Mouse (Mus musculus) gastrocnemius, adult 8-10 months (tissue): ENCODE data around the gene Plg. TPM values are rescaled to one million over a fixed set of nuclear protein-coding genes. Genes with fewer than 3 reads are reported as not detected.

Experiments
- DNase-seq, 2 experiments: peaks; one replicate each; pipeline ENCODE4 v3.0.0; 2022; ENCODE audit warnings: low spot score in 2 of 2
- total RNA-seq, 4 experiments: library from RNA; stranded (reverse); gene quantifications; 2 replicates each; pipeline ENCODE4 v1.2.4; 2022

The Plg gene
- under 1 TPM in 1 of 4 experiments, not detected in 3; 0.56 TPM for total RNA-seq

DNA sequence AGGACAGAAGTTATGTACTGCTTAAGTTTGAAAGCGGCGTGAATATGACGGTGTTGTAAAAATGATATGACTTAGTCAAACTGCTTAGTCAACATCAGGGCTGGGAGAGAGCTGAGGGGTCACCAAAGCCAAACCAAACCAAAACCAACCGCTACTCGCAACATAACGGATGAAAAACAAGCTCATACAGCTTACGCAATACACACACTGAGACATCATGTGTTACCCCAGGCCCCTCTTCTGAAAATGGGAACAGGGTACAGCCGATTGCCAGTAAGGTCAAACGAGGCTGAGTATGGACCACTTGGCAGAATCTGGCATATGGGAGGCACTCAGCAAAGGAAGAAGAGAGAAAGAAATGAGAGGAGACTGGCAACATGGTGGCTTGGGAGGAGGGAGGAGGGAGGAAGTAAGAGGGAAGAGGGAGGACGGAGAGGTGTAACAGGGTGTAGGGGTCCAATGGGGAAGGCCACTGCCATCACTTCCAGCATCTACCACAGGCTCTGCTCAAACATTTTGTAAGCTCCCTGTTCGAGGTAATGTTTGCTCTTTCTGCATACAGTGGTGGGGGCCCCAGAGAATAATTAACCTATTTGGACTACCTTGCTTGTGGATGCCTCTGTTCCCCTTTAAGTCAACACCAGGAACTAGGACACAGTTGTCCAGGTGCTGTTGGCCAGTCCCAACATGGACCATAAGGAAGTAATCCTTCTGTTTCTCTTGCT is at the start of gene Plg:
TSS of gene Plg (plus strand) at position 628 of the 725 bp plus-strand sequence.
- no peak for DNase-seq

DNA sequence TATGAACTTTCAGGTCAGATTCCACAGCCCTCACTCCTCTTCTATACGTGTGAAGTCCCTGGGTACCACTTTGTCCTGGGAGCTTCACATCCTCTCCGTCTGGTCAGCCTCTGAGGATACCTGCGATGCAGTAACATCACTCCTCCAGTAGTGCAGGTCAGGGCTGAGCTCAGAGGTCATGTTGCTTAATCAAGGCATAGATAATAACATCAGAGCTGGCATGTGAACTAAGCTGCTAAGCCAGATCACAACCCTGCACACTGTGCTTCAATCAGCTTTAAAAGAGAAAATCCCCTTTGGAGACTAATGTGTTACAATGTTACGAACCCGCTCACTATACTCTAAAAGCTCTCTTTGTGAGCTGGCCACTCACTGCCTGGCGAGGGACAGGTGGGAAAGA is 43.3 kb upstream of the Plg start:
- no peak for DNase-seq

DNA sequence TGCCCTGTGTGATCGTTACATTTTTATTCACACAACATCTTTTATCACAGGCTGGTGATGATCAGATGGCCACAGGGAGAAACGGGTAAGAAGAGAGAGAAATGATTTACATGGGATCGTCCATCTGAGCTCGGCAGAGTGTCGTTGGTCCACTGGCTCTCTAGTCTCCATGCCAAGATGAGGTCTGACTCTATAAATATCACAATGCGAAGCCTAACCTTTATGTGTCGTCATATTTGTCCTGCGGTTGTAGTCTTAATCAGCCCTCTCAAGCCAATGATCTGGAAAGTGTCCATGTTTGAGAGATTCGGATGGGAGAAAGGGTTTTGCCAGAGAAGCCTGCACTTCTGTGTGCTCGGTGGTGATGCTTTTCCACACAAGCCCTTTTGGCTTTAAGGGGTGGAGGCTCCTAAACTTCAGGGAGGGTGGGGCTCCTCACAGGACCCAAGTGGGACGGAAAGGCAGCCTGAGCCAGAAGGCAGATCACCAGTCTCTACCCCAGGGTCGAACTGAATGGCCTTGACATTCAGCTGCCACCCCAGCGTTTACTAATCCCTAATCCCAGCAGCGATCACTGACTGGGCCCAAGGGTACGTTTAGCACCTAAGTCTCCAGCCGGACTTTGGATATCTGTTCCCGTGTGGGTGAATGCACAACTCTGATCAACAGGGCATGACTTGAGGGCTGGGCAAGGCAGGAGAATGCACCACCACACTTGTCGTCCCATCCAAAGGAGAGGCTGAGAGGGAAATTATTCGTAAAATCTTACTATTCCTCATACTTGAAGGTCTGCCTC is 42.1 kb upstream of the Plg start:
- no peak for DNase-seq

DNA sequence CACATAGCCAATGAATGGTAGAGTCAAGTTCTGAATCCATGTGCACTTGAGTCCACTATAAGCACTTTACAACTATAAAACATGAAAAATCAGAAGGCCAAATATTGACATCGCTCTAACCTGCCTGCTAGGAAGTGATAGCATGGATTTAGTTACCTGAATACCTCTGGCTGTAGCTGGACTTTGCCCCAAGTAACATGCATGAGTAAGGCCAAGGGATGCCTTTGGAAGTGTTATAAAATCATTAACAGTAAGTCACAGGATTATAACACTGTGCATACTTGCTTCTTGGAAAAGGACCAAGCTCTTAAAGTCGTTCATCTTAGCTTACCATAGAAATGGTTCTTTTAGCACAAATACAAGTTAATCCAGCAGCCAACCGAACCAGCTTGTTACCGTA is 41.3 kb upstream of the Plg start:
- DNase-seq: no peak

DNA sequence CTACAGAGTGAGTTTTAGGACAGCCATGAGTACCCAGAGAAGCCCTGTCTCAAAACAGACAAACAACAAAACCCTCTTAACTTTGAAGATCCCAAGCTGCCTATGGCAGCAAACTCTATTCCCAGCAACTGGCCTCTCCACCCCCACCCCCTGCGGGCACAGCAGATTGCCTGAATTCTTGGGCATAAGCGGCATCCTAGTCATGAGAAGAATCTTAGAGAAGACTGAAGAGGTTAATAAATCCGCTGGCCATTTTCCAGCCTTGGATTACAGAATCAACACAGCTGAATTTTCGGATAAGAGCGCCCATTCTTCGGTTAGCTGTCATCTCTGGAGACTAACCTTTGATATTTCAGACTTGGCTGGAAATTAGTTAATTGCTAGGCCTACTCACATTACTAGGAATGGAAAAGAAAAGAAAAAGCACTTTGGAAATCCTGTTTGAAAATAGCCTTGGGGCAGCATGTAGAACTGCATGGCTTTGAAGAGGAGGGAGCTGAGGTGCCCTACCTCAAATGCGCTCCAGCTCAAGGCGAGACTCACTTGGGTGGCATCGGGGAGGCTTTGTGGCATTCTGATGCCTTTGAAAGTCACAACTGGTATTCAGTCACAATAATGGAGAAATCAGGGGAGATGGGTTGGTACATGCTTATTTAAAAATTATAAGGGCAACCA is 34.6 kb upstream of the Plg start:
- DNase-seq: no peak

DNA sequence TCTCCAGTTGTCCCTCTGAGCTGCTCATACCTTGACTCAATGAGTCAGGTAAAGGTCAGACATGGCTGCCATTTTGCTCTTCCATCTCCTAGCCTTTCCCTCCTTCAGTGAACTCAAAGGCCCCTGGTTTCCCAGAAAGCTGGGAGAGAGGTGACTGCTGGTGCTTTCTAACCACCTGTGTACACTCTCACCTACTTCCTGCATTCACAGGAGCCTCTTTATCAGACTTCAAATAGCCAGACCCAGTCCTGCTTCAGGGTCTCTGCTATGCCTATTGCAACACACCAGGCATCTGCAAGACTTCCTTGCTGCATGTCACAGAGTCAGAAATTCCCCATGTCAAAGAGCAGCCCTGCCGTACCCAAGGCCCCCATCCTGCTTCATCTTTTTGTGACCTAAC is 30.9 kb upstream of the Plg start:
- no peak for DNase-seq

DNA sequence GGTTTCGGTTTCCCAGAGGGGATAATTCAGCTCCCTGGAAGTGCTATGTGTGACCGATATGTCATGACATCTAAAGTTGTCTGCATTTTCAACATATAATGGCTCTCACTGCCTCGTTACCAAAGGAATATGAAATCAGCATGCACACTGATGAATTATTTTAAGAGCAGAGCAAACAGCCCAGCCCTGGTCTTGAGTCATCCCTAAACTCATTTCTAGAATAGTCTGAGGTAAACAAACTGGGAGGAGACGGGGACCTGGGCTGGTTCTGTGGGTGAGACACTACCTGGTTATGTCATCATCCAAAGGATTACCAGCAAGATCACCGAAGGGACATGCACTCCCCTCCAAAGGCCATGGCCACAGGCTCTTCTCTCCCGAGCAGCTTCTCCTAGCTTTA is 26.8 kb upstream of the Plg start:
- DNase-seq: no peak

DNA sequence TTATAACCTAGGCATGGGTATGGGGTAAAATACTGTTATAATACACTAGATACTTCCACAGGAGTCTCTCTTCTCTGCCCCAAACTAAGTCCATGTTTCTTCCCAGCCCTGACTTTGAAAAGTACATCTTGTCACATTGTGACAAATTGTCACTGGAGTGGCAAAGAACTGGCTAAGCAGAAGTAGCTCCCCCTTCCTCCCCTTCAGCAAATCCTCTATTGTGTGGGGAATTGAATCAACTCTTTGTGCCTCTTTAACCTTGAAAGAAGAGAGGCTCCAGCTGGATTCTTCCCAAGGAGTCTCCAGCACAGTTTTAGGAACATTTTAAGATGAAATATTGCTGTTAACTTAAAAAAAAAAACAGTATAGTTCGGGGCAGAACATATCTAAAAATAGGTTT is 25.6 kb upstream of the Plg start:
- DNase-seq: no peak

DNA sequence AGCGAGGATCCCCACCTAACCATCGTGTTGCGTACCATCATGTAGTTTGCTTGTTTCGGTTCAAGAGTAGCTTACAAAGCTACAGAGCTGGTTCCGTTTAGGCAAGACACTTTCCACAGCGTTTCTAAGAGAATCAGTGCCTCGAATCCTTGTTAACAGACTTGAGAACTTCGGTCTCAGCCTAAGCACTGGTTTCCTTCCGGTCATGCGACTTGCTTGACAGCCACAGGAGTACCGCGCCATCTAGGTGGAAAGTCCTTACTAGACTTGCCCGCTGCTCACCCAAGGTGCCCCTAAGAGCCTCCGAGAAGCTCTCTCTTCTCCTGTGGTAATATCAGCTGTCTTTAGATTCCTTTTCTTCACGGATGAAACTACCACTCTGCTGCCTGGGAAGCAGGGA is 18.5 kb upstream of the Plg start:
- DNase-seq: no peak

DNA sequence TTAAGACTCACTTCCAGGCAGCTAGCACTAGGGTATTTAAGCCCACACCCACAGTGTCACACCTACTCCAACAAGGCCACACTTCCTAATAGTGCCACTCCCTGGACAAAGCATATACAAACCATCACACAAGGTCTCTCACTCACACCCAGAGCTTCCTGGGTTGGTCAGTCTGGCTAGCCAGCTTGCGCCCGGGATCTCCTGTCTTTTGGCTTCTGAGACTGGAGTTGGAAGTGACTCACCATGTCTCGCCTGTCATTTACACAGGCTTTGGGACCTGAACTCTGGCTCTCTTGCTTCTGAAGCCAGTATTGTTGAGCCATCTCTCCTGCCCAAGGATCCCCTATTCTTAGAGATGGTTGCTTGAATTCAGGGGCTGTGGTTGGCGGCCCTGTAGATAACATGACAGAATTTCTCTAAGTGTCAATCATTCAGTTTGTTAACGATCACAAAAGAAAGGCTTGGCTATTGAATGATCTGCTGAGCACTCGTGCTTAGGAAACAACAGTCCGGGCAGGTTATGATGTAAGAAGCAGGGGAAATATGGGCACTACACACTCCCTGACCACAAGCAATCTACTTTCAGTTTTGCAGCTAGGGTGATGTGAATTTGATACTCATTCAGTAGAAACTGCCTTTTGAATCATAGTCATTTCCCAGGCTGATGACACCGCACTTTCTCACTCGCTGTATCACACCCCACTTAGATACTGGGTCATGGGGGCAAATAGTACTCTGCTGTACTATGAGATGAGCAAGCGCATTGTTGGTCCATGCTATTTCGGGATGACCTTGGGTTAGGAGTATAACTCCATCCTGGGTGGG is 14.6 kb upstream of the Plg start:
- DNase-seq: no peak

DNA sequence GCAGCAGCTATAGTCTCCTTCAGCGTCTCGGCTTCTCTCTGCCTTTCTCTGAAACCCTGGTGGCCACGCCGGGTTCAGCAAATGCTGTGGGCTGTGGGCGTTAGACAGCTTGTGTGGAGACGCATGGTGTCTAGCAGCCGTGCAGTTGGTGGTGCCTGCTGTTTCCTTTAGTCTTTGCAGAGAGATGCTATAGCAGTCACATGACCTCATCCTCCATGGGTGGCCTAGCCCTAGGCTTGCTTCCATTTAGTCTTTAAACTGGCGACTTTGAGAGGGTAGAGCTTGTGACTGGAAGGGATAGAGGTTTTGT is 14.0 kb upstream of the Plg start:
- DNase-seq: no peak

DNA sequence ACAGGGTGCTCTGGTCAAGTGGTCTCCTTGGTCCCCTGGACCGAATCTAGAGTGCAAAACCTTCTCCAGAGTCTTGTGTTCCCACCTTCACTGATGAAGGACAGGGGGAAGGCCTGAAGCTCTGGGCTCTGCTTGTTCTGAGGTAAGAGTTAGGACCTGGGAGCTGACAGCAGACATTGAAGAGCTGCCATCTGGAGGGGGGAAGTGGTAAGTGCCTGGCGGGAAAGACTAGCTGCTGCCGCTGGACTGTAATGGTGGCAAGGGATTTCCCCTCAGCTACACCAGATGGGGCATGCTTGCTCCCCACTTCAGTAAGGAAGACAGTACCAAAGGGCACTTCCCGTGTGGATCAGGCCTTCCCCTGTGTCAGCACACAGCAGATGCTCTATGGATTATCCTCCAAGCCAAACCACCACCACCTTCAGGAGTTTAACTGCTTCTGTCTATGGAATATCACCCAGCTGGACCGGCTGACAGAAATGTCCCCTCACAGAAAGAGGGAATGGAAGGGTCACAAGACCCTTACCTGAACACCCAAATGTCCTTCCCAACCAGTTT is 11.0 kb upstream of the Plg start:
- DNase-seq: peak; percentile 11 to 38

DNA sequence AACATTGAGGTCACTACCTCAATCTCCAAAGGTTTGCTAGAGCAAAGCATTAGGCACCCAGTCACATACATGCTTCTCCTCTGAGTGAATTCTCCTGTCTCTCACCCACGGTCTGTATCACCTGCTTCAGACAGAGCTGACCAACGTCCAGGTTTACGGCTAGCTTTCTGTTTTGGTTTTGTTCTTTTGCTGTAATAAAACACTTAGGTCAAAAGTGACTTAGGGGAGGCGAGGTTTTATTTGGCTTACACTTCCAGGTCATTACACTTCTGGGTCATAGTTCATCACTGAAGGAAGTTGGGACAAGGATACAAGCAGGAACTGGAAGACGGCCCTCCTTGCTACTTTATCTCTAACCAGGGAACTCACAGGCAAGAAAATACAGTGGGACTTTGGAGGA is 9.0 kb upstream of the Plg start:
- no peak for DNase-seq

DNA sequence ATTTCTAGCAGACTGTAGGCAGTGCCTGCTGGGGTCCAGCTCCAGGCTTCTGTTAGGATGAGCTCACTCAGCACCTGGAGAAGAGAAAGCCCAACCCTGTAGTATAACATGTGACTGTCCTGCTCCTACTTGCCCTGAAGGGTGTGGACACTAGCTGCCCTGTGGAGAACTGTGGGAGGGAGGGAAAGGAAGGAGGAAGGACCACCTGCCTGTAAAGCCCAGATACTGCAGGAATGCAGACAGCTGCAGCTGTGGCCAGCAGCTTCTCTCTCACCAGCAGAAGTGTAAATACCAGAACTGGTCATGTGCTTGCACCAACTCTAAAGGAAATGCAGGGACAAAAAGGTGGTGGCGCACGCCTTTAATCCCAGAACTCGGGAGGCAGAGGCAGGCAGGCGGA is 8.1 kb upstream of the Plg start:
- no peak for DNase-seq

DNA sequence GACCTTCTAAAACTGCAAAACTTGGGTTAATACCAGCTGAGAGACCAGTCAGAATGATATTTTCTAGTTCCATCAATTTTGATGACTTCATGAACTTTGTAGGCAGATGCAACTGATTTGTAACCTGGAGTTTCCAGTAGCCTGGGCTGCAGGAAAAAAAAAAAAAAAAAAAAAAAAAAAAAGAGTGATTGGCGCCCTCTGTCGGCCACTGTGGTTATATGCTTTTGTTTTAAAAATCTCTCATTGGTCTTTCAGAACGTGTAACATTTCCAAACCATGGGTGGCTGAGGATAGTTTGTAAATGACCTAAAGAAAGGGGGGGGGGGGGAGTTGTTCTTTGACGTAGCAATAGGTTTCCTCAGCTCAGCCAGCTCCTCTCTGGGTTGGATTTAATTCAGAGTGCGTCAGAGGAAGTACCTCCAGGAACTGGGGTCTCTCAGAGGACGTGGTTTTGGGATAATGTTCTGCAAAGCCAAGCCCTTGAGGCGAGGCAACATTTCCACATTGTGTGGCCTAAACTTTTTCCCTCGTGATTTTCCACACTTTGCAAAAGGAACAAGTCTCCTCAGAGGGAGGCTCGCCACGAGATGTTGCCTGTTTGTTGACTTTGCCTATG is 7.0 kb upstream of the Plg start:
- DNase-seq: no peak

DNA sequence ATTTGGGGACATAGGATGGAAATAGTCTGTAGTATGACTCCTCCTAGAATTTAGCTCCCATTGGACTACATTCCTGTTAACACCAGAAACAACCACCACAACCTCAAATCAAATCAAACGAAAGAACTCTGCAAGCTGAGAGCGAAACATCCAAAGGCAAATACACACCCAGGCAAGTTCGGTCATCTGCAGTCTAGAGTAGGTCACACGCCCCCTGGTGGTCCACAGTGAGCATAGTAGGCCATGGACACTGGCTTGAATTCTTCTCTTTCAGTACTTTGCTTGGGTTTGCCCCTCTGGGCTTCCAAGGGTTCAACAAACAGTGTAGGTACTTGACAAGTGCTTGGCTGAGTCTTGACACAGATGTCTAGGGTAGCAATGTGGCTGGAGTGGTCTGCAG is 6.4 kb upstream of the Plg start:
- peak; percentile 59 for DNase-seq

DNA sequence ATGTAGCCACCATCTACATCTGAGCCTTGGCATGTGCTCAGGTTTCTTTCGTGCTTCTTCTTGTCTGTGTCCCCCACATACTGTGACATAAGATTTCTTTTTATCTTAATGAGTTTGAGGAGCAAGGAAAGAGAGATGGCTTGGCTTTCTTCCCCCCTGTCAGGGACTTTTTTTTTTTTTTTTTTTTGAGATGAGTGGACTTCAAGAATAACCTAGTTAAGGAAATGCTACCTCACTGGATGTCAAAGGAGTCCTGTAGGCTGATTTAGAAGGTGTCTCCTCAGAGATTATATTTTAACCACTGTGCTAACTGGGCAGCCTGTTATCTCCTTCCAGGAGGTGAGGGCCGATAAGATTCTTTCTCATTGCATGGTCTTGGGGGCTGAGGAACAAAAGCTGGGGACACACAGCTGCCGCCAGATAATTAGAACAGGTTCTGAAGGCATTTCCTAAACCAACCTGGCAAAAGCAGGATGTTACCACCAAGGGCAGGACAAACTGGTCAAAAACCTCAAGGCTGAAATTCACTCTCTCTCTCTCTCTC is 4.7 kb upstream of the Plg start:
- no peak for DNase-seq

DNA sequence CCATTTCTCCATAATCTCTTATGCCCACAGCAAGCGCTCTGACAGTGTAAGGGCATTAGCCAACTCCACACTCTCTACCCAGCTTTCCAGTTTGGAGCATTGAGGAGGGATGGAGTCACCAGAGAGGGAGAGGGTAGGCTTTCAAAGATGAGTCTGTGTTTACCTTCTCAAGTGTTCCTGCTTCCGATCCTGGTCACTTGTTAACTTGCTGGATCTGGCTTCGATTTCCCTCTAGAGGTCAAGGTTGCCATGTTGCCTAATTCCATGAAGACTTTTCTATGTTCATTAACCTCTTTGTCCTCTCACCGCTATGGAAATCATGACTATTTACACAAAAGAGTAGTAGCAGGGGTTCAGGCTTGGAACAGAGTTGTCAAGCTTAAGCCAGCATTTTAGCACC is 1.9 kb downstream of the Plg start:
- no peak for DNase-seq

DNA sequence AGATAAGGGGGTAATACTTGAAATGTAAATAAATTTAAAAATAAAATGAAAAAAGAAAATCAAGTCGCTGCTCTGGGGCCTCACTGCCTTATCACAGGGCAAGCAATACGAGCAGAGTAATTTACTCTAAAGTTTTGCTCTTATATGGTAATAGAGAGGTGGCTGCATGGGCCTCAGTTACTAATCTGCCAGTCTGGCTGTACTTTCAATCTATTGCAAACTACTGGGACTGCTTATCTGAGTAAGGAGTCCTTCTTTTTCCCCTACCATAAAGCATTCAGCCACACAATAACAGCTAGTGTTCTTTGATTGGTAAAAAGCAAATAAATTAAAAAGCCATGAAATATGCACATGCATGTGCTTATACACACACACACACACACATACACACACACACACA is 3.2 kb downstream of the Plg start:
- no peak for DNase-seq

DNA sequence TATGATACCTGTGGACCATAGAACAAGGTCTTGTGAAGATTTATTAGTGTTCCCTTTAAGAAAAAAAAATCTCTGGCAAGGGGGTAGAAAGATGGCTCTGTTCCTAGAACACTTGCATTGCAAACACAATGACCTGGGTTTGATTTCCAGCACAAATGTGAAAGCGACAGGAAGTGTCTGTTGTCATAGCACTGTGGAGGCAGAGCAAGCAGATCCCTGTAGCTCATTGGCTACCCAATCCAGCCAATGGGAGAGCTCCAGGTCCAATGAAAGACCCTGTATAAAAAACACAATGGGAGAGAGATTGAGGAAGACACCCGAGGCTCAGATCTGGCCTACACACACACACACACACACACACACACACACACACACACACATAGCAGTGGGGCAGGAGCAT is 4.1 kb downstream of the Plg start:
- no peak for DNase-seq
